Mouse (Mus musculus): ENCODE measurements around the gene Retnla. TPM values are rescaled to one million over a fixed set of nuclear protein-coding genes. Genes with fewer than 3 reads are reported as not detected.

The Retnla gene
- not detected in 2 replicates for polyA plus RNA-seq (2015; fragmentation: Nextera tagmentation; extraction: Ambion mirVana)

DNA sequence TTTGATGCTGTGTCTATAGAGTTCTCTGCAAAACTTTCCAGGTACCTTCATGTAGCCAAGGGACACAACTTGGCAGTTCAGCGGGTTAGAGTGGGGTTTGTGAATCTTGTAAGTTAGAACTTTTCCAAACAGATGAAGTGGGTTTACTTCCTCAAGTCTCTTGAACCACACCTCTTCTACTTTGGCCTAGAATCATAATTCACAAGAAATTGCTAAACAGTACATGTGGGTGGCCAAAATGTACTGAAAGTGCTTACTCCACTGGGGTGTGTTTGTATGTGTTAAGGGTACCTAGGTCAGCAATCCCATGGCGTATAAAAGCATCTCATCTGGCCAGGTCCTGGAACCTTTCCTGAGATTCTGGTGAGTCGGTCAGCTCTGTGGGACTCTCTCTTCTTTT lies at the start of gene Retnla:
Gene Retnla, plus strand, starts transcription at position 286 of the 400 bp plus-strand sequence.
- Histone ChIP-seq H3K4me1 (replicated peaks) (no peaks in the 10 kb centered on the region), H3K36me3 (no peaks in the 10 kb centered on the region), H3K27me3 (no peaks in the 10 kb centered on the region), H3K9me3 (no peaks in the 10 kb centered on the region), H3K27ac (no peak within 1 kb of the TSS), H3K9ac (no peak within 1 kb of the TSS), H3K4me2 (no peak within 1 kb of the TSS), H3K4me3 (no peak within 1 kb of the TSS)
- ATAC-seq (ENCODE audit: low FRiP score), result no peak
- 85% methylated on average over 3 of the region's 3 CpGs for WGBS

- Histone ChIP-seq H3K4me2 (no peak overlapping the region), H3K9ac (no peak overlapping the region), H3K36me3 (no peaks in the 10 kb centered on the region), H3K4me3 (no peak overlapping the region), H3K9me3 (no peaks in the 10 kb centered on the region), H3K4me1 (replicated peaks) (no peaks in the 10 kb centered on the region), H3K27me3 (no peaks in the 10 kb centered on the region), H3K27ac (no peak overlapping the region)
- 89% methylated on average over 3 of the region's 3 CpGs for WGBS
- ATAC-seq (ENCODE audit: low FRiP score), result no peak
These were observed 44.1 kb upstream of the Retnla start for GRCm38 (mm10) chr16:48798285-48798684.

DNA sequence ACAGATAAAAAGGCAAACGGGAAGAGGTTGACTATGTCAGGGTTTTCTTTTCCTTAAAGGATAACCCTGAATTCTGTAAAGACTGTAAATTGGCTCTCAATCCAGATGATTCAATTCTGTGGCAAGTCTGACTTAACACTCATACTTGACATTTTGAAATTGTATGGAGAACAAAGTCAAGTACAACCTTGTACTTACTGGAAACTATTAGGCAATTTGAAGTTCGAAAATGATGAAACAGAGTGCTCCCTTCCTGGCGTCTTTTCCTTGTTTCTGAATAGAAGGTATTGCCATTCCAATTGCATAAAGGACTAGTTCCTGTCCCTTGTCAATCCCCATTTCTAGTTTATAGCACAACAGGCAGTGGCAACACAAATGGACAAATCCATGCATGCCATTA lies 42.9 kb upstream of the Retnla start:
- H3K27me3 ChIP-seq, result no peaks in the 10 kb centered on the region
- H3K4me3 ChIP-seq, result no peak overlapping the region
- no peaks in the 10 kb centered on the region for H3K9me3 ChIP-seq
- H3K27ac ChIP-seq, result no peak overlapping the region
- H3K9ac ChIP-seq, result no peak overlapping the region
- ATAC-seq (ENCODE audit: low FRiP score), result no peak
- no peak overlapping the region for H3K4me2 ChIP-seq
- 90% methylated on average over 3 of the region's 3 CpGs for WGBS
- H3K4me1 ChIP-seq (replicated peaks), result no peaks in the 10 kb centered on the region
- no peaks in the 10 kb centered on the region for H3K36me3 ChIP-seq

DNA sequence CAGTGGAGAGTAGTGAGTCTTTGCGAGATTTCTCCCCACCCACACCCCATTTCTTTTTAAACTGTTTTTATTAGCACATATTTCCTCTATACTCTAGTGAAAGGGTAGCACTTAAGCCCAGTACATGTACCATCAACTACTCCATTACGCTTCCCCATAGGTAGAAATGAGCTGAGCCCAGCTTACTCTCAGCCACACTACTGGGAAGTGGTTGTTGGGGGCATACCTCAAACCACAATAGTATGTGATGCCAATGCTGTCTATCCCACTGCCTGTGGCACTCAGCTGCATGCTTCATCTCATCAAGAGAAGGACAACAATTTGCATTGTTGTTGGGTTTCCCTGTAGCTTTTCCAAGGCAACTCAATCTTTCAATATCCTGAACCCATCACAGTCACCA lies 41.4 kb upstream of the Retnla start:
- 90% methylated on average over 2 of the region's 2 CpGs for WGBS
- H3K4me1 ChIP-seq (replicated peaks), result no peaks in the 10 kb centered on the region
- H3K27me3 ChIP-seq, result no peaks in the 10 kb centered on the region
- H3K9me3 ChIP-seq, result no peaks in the 10 kb centered on the region
- H3K4me2 ChIP-seq, result no peak overlapping the region
- H3K4me3 ChIP-seq, result no peak overlapping the region
- H3K9ac ChIP-seq, result no peak overlapping the region
- H3K36me3 ChIP-seq, result no peaks in the 10 kb centered on the region
- ATAC-seq (ENCODE audit: low FRiP score), result no peak
- H3K27ac ChIP-seq, result no peak overlapping the region

DNA sequence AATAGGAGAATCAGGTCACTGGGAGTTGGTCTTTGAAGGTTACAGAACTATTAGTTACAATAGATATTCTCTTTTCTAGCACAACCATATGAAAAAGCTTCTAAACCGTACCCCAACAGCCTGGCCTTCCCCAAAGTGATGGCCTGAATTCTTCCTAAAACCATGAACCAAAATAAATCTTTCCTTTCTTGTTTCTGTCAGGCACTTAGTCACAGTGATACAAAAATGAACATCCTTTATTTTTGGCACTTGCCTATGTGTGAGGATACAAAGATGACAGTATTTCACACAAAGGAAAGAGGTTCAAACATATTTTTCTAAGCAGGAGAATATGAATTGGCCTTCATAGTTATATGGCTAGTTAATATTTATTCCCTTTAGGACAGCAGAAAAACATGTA lies 36.9 kb upstream of the Retnla start:
- Histone ChIP-seq H3K4me1 (replicated peaks) (no peaks in the 10 kb centered on the region), H3K27me3 (no peaks in the 10 kb centered on the region), H3K9ac (no peak overlapping the region), H3K4me2 (no peak overlapping the region), H3K27ac (no peak overlapping the region), H3K4me3 (no peak overlapping the region), H3K36me3 (no peaks in the 10 kb centered on the region), H3K9me3 (no peaks in the 10 kb centered on the region)
- 94% methylated on average over 1 of the region's 1 CpGs for WGBS
- no peak for ATAC-seq (ENCODE audit: low FRiP score)

DNA sequence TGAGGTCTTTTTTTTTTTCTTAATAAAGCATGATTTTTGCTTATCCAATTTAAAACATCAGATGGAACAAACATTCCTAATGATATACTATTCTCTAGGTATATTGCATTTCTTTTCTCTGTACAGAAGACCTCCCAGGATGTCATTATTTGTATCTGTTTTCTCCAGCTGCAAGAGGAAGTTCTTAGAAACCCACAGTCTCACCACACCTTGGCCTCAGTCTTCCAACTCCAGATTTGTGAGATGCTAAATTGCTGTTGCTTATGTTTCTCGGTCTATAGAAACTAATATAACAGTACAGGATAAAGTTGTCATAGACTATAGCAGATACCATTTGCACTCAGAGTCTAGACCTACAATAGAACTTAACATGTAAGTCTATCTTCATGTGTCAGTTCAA lies 35.8 kb upstream of the Retnla start:
- no peak overlapping the region for H3K4me2 ChIP-seq
- no peak for ATAC-seq (ENCODE audit: low FRiP score)
- H3K4me3 ChIP-seq, result no peak overlapping the region
- WGBS, result 88% methylated on average over 1 of the region's 1 CpGs
- H3K36me3 ChIP-seq, result no peaks in the 10 kb centered on the region
- H3K9me3 ChIP-seq, result no peaks in the 10 kb centered on the region
- H3K27me3 ChIP-seq, result no peaks in the 10 kb centered on the region
- no peak overlapping the region for H3K9ac ChIP-seq
- no peaks in the 10 kb centered on the region for H3K4me1 ChIP-seq (replicated peaks)
- H3K27ac ChIP-seq, result no peak overlapping the region

DNA sequence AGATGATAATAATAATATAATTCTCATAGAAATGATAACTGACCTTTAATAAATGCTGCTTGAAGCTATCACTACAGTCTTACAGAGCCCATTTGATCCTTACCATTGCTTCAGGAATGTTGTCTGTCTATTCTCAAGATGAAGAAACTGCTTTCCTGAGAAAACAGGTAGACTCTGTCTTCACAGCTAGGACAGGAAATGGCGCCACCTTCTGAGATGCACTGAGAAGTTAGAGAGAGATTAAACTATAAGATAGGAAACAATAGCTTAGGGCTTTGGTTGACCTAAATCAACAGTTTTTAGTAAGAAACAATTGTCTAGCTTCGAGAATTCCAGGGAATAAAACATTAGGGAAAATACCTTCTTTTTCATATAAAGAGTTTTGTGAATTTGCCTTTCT lies 33.0 kb upstream of the Retnla start:
- no peaks in the 10 kb centered on the region for H3K27me3 ChIP-seq
- H3K4me2 ChIP-seq, result no peak overlapping the region
- no peaks in the 10 kb centered on the region for H3K9me3 ChIP-seq
- ATAC-seq (ENCODE audit: low FRiP score), result no peak
- H3K4me1 ChIP-seq (replicated peaks), result no peaks in the 10 kb centered on the region
- H3K27ac ChIP-seq, result no peak overlapping the region
- WGBS, result 62% methylated on average over 2 of the region's 2 CpGs
- no peaks in the 10 kb centered on the region for H3K36me3 ChIP-seq
- no peak overlapping the region for H3K9ac ChIP-seq
- H3K4me3 ChIP-seq, result no peak overlapping the region

- Histone ChIP-seq H3K9me3 (no peaks in the 10 kb centered on the region), H3K4me3 (no peak overlapping the region), H3K36me3 (no peaks in the 10 kb centered on the region), H3K9ac (no peak overlapping the region), H3K4me2 (no peak overlapping the region), H3K27me3 (no peaks in the 10 kb centered on the region), H3K27ac (no peak overlapping the region), H3K4me1 (replicated peaks) (no peaks in the 10 kb centered on the region)
- 86% methylated on average over 7 of the region's 7 CpGs for WGBS
- ATAC-seq (ENCODE audit: low FRiP score), result no peak
These were observed 30.4 kb upstream of the Retnla start for GRCm38 (mm10) chr16:48811881-48812436.

- 96% methylated on average over 2 of the region's 2 CpGs for WGBS
- Histone ChIP-seq H3K4me3 (no peak within 1 kb of the TSS), H3K9me3 (no peaks in the 10 kb centered on the region), H3K9ac (no peak within 1 kb of the TSS), H3K4me1 (replicated peaks) (no peaks in the 10 kb centered on the region), H3K27me3 (no peaks in the 10 kb centered on the region), H3K27ac (no peak within 1 kb of the TSS), H3K4me2 (no peak within 1 kb of the TSS), H3K36me3 (no peaks in the 10 kb centered on the region)
- no peak for ATAC-seq (ENCODE audit: low FRiP score)
These were observed 25.7 kb upstream of the Retnla start, which contains the start of gene Retnlb for GRCm38 (mm10) chr16:48816695-48817094. Gene Retnlb, plus strand, starts transcription at chr16:48816856.

GRCm38 (mm10) chr16:48818524-48818923 lies 23.8 kb upstream of the Retnla start:
- Histone ChIP-seq H3K4me2 (no peak overlapping the region), H3K27me3 (no peaks in the 10 kb centered on the region), H3K9ac (no peak overlapping the region), H3K36me3 (no peaks in the 10 kb centered on the region), H3K4me1 (replicated peaks) (no peaks in the 10 kb centered on the region), H3K4me3 (no peak overlapping the region), H3K9me3 (no peaks in the 10 kb centered on the region), H3K27ac (no peak overlapping the region)
- no peak for ATAC-seq (ENCODE audit: low FRiP score)
- 94% methylated on average over 6 of the region's 6 CpGs for WGBS

DNA sequence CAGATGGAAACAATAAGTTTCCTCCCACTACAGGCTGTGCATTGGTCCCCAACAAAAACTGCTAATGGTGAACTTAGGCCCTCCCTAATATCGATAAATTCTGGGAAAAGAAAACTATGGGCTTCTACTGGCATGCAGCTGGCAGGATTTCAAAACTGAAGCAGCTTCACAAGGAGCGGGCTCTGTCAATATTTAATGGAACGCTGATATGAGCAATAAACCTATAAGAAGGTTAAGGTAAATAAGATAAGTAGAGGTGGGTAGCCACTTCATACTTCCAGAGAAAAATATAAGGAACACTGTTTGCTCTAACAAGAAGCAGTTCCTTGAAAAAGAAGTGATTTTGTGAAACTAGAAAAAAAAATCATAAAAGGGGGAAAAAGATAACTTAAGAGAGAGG lies 15.9 kb upstream of the Retnla start:
- H3K27ac ChIP-seq, result no peak overlapping the region
- ATAC-seq (ENCODE audit: low FRiP score), result no peak
- H3K36me3 ChIP-seq, result no peaks in the 10 kb centered on the region
- H3K9me3 ChIP-seq, result no peaks in the 10 kb centered on the region
- no peak overlapping the region for H3K4me3 ChIP-seq
- no peaks in the 10 kb centered on the region for H3K27me3 ChIP-seq
- H3K4me1 ChIP-seq (replicated peaks), result no peaks in the 10 kb centered on the region
- no peak overlapping the region for H3K4me2 ChIP-seq
- 94% methylated on average over 3 of the region's 3 CpGs for WGBS
- no peak overlapping the region for H3K9ac ChIP-seq

DNA sequence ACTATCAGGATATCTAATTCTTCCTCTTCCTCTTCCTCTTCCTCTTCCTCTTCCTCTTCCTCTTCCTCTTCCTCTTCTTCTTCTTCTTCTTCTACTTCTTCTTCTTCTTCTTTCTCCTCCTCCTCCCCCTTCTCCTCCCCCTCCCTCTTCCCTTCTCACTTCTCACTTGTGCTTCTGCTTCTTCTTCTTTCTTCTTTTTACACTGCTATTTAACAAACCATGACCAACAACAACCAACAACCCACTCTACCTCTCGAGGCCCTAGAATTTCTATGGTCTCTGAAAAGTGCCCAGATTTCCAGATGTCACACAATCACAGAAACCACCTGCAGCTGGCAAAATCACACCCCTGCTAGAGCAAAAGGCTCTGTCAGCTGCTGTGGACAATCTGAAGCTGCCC lies 14.7 kb upstream of the Retnla start:
- no peaks in the 10 kb centered on the region for H3K36me3 ChIP-seq
- no peak overlapping the region for H3K4me3 ChIP-seq
- no peak overlapping the region for H3K27ac ChIP-seq
- no peaks in the 10 kb centered on the region for H3K4me1 ChIP-seq (replicated peaks)
- H3K9me3 ChIP-seq, result no peaks in the 10 kb centered on the region
- no peak for ATAC-seq (ENCODE audit: low FRiP score)
- 60% methylated on average over 1 of the region's 1 CpGs for WGBS
- no peak overlapping the region for H3K4me2 ChIP-seq
- no peaks in the 10 kb centered on the region for H3K27me3 ChIP-seq
- no peak overlapping the region for H3K9ac ChIP-seq

GRCm38 (mm10) chr16:48829060-48829459 lies 13.3 kb upstream of the Retnla start:
- Histone ChIP-seq H3K27ac (no peak overlapping the region), H3K9me3 (no peaks in the 10 kb centered on the region), H3K4me2 (no peak overlapping the region), H3K36me3 (no peaks in the 10 kb centered on the region), H3K9ac (no peak overlapping the region), H3K4me1 (replicated peaks) (no peaks in the 10 kb centered on the region), H3K27me3 (no peaks in the 10 kb centered on the region), H3K4me3 (no peak overlapping the region)
- 89% methylated on average over 4 of the region's 4 CpGs for WGBS
- ATAC-seq (ENCODE audit: low FRiP score), result no peak

Measured in hindbrain, embryonic 13.5 days (tissue).